20 mouse cellular contexts compared by ENCODE assay signal in genomic region chr16:91867672-91868071, GRCm38 (mm10).
DNase-seq lines count a peak whose midpoint lies in the region; ATAC-seq and TF ChIP-seq lines count a peak whose summit lies in the region.
"Had no signal": no experiment of that assay in that cellular context is flagged by ENCODE, and none has a peak within 500 bp of the region (broad histone marks: within the 10 kb centered on the region; RNA-seq: fewer than 3 reads in every experiment).

No protein-coding gene starts in this region.

- no peak overlapping the region for H3K4me2 ChIP-seq in midbrain, embryonic 16.5 days (ENCODE audit: low read length)
- H3K4me2 ChIP-seq: midbrain, embryonic 12.5 days; neural tube, embryonic 12.5 days had no signal

- peaks cover 41% of the 10 kb centered on the region for H3K4me1 ChIP-seq in cerebellum, adult 2 months (ENCODE audit: control insufficient read depth, insufficient read depth, low read length)
- peaks cover 6% of the 10 kb centered on the region; the same call in 1 of the 2 replicates for H3K4me1 ChIP-seq in midbrain, embryonic 16.5 days (ENCODE audit: control insufficient read depth, insufficient read depth, low read length)
- H3K4me1 ChIP-seq: limb, embryonic 10.5 days; midbrain, embryonic 12.5 days; neural tube, embryonic 12.5 days had no signal

- intact Hi-C loops in left cerebral cortex, postnatal 4 days (cut with DNase I): no loop called here
- intact Hi-C loops in gastrocnemius, postnatal 36 days (cut with DNase I): no loop called here

- 19% methylated on average over 8 of the region's 8 CpGs for WGBS in cerebellum, adult 2 months
- 46% methylated on average over 8 of the region's 8 CpGs for WGBS in midbrain, embryonic 16.5 days

- TF ChIP-seq CTCF in cerebellum, adult 2 months (IDR thresholded peaks at IDR 0.05; ENCODE audit: borderline replicate concordance, insufficient read depth, low read depth, low read length): no peak

- no peak overlapping the region for H3K9ac ChIP-seq in midbrain, embryonic 16.5 days (ENCODE audit: low read depth, low read length)
- H3K9ac ChIP-seq: midbrain, embryonic 12.5 days; neural tube, embryonic 12.5 days had no signal

- DNase-seq in cerebellum, adult 2 months: peak; percentile 52 to 61
- no peak for DNase-seq in cerebellum, adult 9-10 months
- peak; percentile 45 for DNase-seq in left cerebral cortex, postnatal 4 days
- DNase-seq in left cerebral cortex, adult 11 months (ENCODE audit: low spot score): no peak
- DNase-seq in cerebellum, postnatal 36 days: peak; percentile 38 to 53
- DNase-seq in gastrocnemius, postnatal 36 days: no peak
- no peak for DNase-seq in right cerebral cortex, adult 18-20 months
- DNase-seq: adrenal gland, postnatal 25 days; kidney, adult 2 months; kidney, postnatal 4 days; layer of hippocampus, postnatal 36 days; lung, postnatal 14 days; retina, postnatal 1 day; thymus, postnatal 14 days had no signal

- peak overlapping the region; percentile 20 for H3K27ac ChIP-seq in cerebellum, adult 2 months (ENCODE audit: insufficient read depth, low read length)
- peak overlapping the region; percentile 74 for H3K27ac ChIP-seq in midbrain, embryonic 16.5 days (ENCODE audit: low read length)
- H3K27ac ChIP-seq: limb, embryonic 10.5 days; midbrain, embryonic 12.5 days; neural tube, embryonic 12.5 days had no signal

- no peak overlapping the region for H3K4me3 ChIP-seq in cerebellum, adult 2 months (replicated peaks; ENCODE audit: insufficient read depth, low read depth, low read length)
- no peak overlapping the region for H3K4me3 ChIP-seq in midbrain, embryonic 16.5 days (ENCODE audit: low read depth, low read length)
- H3K4me3 ChIP-seq: limb, embryonic 10.5 days; liver, embryonic 15.5 days; midbrain, embryonic 12.5 days; neural tube, embryonic 12.5 days had no signal

- 0 out of 2 replicates have a peak, but pooled peaks have one; percentile 61 for ATAC-seq in midbrain, embryonic 16.5 days
- ATAC-seq: activated CD4-positive, CD25-positive, alpha-beta regulatory T cell, adult 4 months had no signal

- H3K27me3 ChIP-seq in cerebellum, adult 2 months (ENCODE audit: control insufficient read depth, insufficient read depth, low read length): no peaks in the 10 kb centered on the region
- H3K27me3 ChIP-seq in midbrain, embryonic 16.5 days (ENCODE audit: control insufficient read depth, insufficient read depth, low read depth, low read length): no peaks in the 10 kb centered on the region
- H3K27me3 ChIP-seq: liver, embryonic 15.5 days; midbrain, embryonic 12.5 days; neural tube, embryonic 12.5 days had no signal

- no peaks in the 10 kb centered on the region for H3K9me3 ChIP-seq in midbrain, embryonic 16.5 days (replicated peaks; ENCODE audit: control insufficient read depth, low read length, poor library complexity, severe bottlenecking)
- H3K9me3 ChIP-seq: limb, embryonic 10.5 days; liver, embryonic 15.5 days; midbrain, embryonic 12.5 days; neural tube, embryonic 12.5 days had no signal

- no peak for TF ChIP-seq POLR2A in cerebellum, adult 2 months (IDR thresholded peaks at IDR 0.05; ENCODE audit: borderline replicate concordance, insufficient read depth, low read length)

- H3K36me3 ChIP-seq in midbrain, embryonic 16.5 days (ENCODE audit: control insufficient read depth, insufficient read depth, low read length): peaks cover 30% of the 10 kb centered on the region

Comparison
In these comparisons a context has a peak if more than half of its experiments do, and no peak if none do; other contexts are left out.
1. DNase-seq: peak in cerebellum, adult 2 months (2 of 2), left cerebral cortex, postnatal 4 days (single experiment) and cerebellum, postnatal 36 days (2 of 2); none in cerebellum, adult 9-10 months (single experiment), left cerebral cortex, adult 11 months (single experiment), gastrocnemius, postnatal 36 days (0 of 2) and right cerebral cortex, adult 18-20 months (single experiment).